Mouse (Mus musculus) liver, postnatal 0 days (tissue): ENCODE measurements around the gene Wdr91. TPM values are rescaled to one million over a fixed set of nuclear protein-coding genes. Genes with fewer than 3 reads are reported as not detected.

Experiments
- ATAC-seq: fragments of 200-750 bp; cut with Nextera tagmentation; 2 replicates; pipeline ENCODE4 v1.8.0; 2017; ENCODE audit warnings: mild to moderate bottlenecking, moderate library complexity
- DNase-seq: peaks from one replicate; pipeline ENCODE4 v3.0.0-alpha.2; 2016
- H3K27ac ChIP-seq: fragments of 300-500 bp; sonication (generic); 2 replicates; pipeline ENCODE4 v1.5.1; 2014; ENCODE audit warnings: antibody characterized with exemption, moderate library complexity, mild to moderate bottlenecking, low read depth
- H3K27me3 ChIP-seq: fragments of 300-500 bp; sonication (generic); 2 replicates; pipeline ENCODE4 v1.6.1; 2014; ENCODE audit warnings: low read length, control low read depth, mixed read lengths; ENCODE audit not compliant: insufficient read depth
- H3K36me3 ChIP-seq: fragments of 300-500 bp; sonication (generic); replicated peaks from 2 replicates; pipeline ENCODE4 v1.6.1; 2014; ENCODE audit warnings: mild to moderate bottlenecking, control low read depth, low read length, moderate library complexity, mixed read lengths; ENCODE audit not compliant: insufficient read depth
- H3K4me1 ChIP-seq: fragments of 300-500 bp; sonication (generic); 2 replicates; pipeline ENCODE4 v1.6.1; 2014; ENCODE audit warnings: antibody characterized with exemption, mild to moderate bottlenecking, control low read depth; ENCODE audit not compliant: insufficient read depth
- H3K4me2 ChIP-seq: fragments of 300-500 bp; sonication (generic); 2 replicates; pipeline ENCODE4 v1.6.1; 2014; ENCODE audit warnings: low read depth, mild to moderate bottlenecking, low read length, moderate library complexity, mixed read lengths
- H3K4me3 ChIP-seq: fragments of 300-500 bp; sonication (generic); 2 replicates; pipeline ENCODE4 v1.5.1; 2014; ENCODE audit warnings: low read depth, low read length
- H3K9ac ChIP-seq: fragments of 300-500 bp; sonication (generic); replicated peaks from 2 replicates; pipeline ENCODE4 v1.6.1; 2014; ENCODE audit warnings: mild to moderate bottlenecking, moderate library complexity
- H3K9me3 ChIP-seq: fragments of 300-500 bp; sonication (generic); 2 replicates; pipeline ENCODE4 v1.6.1; 2016; ENCODE audit warnings: mild to moderate bottlenecking, control low read depth, low read length, mixed read lengths
- CTCF ChIP-seq: sonication (generic); IDR thresholded peaks from 2 replicates; pipeline ENCODE4 v1.5.1; 2016; ENCODE audit warnings: antibody characterized with exemption, low read depth
- EP300 ChIP-seq: IDR thresholded peaks from 2 replicates; pipeline ENCODE4 v1.6.1; 2016; ENCODE audit warnings: antibody characterized with exemption, low read depth, mild to moderate bottlenecking
- WGBS: fragments of 180-500 bp; shearing (Covaris S2); extraction: QIAGEN DNeasy Blood & Tissue Kit; methylation state at CpG from one replicate; pipeline ENCODE4 v1.1.7; 2014; ENCODE audit not compliant: insufficient replicate concordance; 5-methylcytosine and 5-hydroxymethylcytosine counted together
- polyA plus RNA-seq: library from polyadenylated mRNA; unstranded; fragments of >200 nt; fragmentation: Nextera tagmentation; extraction: Ambion mirVana; gene quantifications from 2 replicates; pipeline ENCODE4 v1.2.1, GENCODE M21; 2015

Wdr91 gene
- polyA plus RNA-seq, 1 experiment from 2014 or later, result 5.7 TPM

DNA sequence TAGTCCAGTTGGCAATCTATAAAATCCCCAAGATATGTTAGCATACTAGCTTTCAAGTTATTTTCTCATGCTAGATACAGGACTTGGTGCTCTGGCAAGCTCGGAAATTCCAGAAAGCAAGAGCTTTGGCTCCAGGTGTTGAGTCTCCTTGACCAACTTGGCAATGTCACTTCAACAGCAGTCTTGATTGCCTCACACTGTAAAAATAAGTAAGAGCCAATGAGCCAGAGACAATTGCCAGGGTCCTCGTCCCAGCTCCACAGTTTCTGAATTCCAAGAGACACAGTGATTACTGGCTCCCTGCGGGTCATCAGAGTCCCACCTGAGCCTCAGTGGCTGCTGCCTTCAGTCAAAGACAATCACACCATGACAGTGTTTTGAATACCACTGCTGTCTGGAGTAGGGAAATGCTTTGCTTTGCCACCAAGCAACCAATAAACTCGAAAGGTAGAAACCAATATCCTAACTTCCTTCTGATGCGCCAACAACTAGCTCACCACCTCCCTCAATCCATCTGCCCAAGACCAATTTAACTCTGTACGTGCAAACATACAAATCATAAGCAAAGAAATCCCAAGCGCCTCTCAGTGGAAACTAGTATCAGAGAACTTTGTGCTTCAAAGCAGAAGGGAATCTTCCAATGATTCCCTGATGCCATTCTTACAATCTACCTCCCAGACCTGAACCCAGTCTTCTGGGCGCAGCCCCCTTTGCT lies 888 bp downstream of the Wdr91 start:
- TF ChIP-seq CTCF (no peak), EP300 (no peak)
- no peak for DNase-seq
- peak overlapping the region; percentile 55 for H3K27ac ChIP-seq
- peak overlapping the region; percentile 75 for H3K4me2 ChIP-seq
- 44% methylated on average over 8 of the region's 8 CpGs for WGBS
- H3K9me3 ChIP-seq, result no peaks in the 10 kb centered on the region
- peaks cover 32% of the 10 kb centered on the region for H3K36me3 ChIP-seq
- H3K4me3 ChIP-seq, result peak overlapping the region; percentile 68
- peak overlapping the region; percentile 71 for H3K9ac ChIP-seq
- no peaks in the 10 kb centered on the region for H3K27me3 ChIP-seq
- H3K4me1 ChIP-seq, result peaks cover 34% of the 10 kb centered on the region
- no peak for ATAC-seq

DNA sequence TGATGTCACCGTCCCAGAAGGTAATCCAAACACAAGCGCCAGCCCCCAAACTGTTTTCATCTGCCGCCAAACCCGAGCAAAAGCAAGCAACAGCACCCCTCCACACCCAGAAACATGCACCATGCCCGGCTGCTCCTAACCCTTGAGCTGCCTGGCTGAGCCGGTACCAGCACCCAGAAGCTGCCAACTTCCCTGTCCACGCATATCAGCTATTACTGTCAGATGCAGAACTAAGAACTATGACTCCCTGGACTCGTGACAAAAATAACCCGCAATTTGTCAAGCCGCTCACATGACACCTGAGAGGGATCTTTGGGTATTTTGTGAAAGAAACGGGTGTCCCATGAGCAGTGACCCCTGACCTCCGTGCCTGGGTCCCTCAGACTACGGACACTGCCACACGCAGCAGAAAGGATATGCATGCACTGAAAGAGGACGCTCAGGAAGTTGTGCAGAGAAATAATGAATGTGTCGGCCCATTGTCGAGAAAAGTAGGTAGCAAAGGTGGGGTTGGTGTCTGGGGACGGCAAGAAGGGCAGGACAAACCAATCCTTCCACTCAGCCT lies 2.9 kb downstream of the Wdr91 start:
- DNase-seq, result peak; percentile 37
- Histone ChIP-seq H3K4me3 (peak overlapping the region; percentile 3; the same call in 1 of the 2 replicates), H3K9me3 (no peaks in the 10 kb centered on the region), H3K9ac (0 out of 2 replicates have a peak overlapping the region, but pooled peaks have one; percentile 28), H3K27ac (peak overlapping the region; percentile 87), H3K4me1 (peaks cover 37% of the 10 kb centered on the region), H3K27me3 (no peaks in the 10 kb centered on the region), H3K4me2 (peak overlapping the region; percentile 58), H3K36me3 (peaks cover 47% of the 10 kb centered on the region)
- 71% methylated on average over 18 of the region's 18 CpGs for WGBS
- 0 out of 2 replicates have a peak, but pooled peaks have one; percentile 12 for ATAC-seq
- TF ChIP-seq CTCF (no peak), EP300 (no peak)

DNA sequence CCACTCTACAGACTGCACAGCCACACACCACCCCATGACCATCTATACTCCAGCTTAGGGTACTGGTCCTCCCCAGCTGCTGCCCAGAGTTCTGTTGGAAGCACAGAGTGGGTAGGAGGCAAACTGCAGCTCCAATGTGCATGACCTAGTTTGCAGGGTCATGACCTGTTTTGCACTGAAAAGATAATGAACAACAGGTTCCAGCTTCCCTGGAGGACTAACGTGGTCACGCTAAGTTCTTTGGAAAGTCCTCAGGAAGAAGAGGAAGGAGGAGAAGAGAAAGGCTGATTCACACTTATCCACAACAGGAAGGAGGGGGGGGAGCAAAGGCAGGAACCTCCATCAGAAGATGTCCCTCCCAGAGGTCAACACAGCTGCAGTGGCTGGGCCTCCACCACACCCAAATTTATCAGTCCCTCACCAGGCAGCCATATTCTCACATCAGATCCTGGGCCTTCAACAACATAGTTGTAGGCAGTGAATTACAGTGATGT lies 3.5 kb downstream of the Wdr91 start:
- Histone ChIP-seq H3K4me1 (peaks cover 41% of the 10 kb centered on the region), H3K9ac (0 out of 2 replicates have a peak overlapping the region, but pooled peaks have one; percentile 28), H3K4me3 (no peak overlapping the region), H3K27me3 (no peaks in the 10 kb centered on the region), H3K9me3 (no peaks in the 10 kb centered on the region), H3K27ac (peak overlapping the region; percentile 87), H3K36me3 (peaks cover 52% of the 10 kb centered on the region), H3K4me2 (peak overlapping the region; percentile 58)
- peak; percentile 75 for TF ChIP-seq EP300
- no peak for TF ChIP-seq CTCF
- DNase-seq, result peak; percentile 64
- WGBS, result 24% methylated on average over 2 of the region's 2 CpGs
- ATAC-seq, result peak; percentile 68

DNA sequence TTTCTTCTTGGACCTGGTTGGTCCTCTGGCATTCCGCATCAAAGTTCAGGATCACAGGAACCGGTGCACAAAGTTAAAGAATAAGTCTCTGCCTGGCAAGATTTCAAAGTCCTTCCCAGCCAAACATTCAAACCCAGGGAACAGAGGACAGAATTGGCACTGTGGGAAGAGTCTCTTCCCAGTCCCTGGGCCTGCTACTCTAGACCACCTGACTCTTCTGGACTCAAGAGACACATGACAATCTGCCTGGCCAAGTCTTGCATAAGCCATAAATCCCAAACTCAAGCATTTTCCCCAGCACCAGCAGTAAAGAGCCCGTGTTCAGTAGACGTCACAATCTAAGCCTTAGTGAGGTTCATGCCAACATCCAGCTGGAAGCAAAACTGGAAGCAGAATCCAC lies 4.0 kb downstream of the Wdr91 start:
- 82% methylated on average over 4 of the region's 4 CpGs for WGBS
- no peak for DNase-seq

DNA sequence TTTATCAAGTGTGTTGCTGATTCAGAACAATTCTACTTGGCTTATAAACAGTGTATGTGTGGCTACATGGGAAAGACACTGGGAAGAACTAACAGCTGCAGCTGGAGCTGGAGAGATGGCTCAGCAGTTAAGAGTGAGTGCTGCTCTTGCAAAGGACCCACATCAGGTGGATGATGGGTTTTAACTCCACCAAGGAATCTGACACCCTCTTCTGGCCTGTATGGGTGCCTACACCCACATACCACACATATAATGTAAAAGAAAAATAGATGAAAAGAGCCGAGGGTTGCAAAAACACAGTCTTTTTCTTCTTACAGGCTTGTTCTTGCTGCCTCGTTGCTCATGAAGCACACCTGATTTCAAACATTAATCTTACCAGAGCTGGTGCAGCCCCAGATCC lies 4.6 kb downstream of the Wdr91 start:
- Histone ChIP-seq H3K9ac (no peak overlapping the region), H3K27me3 (no peaks in the 10 kb centered on the region), H3K4me3 (no peak overlapping the region), H3K4me2 (no peak overlapping the region), H3K36me3 (peaks cover 62% of the 10 kb centered on the region), H3K9me3 (no peaks in the 10 kb centered on the region), H3K4me1 (peaks cover 48% of the 10 kb centered on the region), H3K27ac (no peak overlapping the region)
- DNase-seq, result no peak
- WGBS, result 72% methylated on average over 2 of the region's 2 CpGs
- no peak for ATAC-seq
- TF ChIP-seq CTCF (peak; percentile 46), EP300 (no peak)

More for the DNA sequence above, 4.0 kb downstream of the Wdr91 start:
- ATAC-seq, result no peak
- Histone ChIP-seq H3K9ac (no peak overlapping the region), H3K4me2 (peak overlapping the region; percentile 58), H3K4me1 (peaks cover 47% of the 10 kb centered on the region), H3K4me3 (no peak overlapping the region), H3K36me3 (peaks cover 57% of the 10 kb centered on the region), H3K27me3 (no peaks in the 10 kb centered on the region), H3K9me3 (no peaks in the 10 kb centered on the region), H3K27ac (peak overlapping the region; percentile 87)
- TF ChIP-seq CTCF (no peak), EP300 (no peak)

DNA sequence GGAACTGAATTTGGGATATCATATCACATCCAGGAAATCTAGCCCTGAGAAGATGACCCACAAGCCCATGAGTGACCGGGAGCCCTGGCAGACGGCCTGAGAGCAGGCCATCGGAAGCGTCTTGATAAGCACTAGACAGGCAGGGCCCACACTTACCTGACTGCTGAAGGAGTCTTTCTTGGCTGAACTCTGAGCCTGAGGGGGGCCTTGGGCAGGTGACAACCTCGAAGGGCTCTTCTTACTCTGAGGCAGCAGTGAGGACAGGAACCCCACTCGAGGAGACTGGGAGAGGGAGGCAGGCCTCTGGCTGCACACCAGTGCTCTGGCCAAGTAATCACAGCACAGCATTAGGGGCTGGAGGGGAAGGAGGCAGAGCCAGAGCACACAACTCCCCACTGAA lies 6.3 kb downstream of the Wdr91 start:
- peaks cover 64% of the 10 kb centered on the region for H3K36me3 ChIP-seq
- no peak overlapping the region for H3K27ac ChIP-seq
- 83% methylated on average over 6 of the region's 6 CpGs for WGBS
- no peaks in the 10 kb centered on the region for H3K9me3 ChIP-seq
- no peak overlapping the region for H3K9ac ChIP-seq
- no peak for DNase-seq
- no peak for ATAC-seq
- no peak overlapping the region for H3K4me3 ChIP-seq
- peaks cover 47% of the 10 kb centered on the region for H3K4me1 ChIP-seq
- no peak overlapping the region for H3K4me2 ChIP-seq
- H3K27me3 ChIP-seq, result no peaks in the 10 kb centered on the region
- TF ChIP-seq CTCF (no peak), EP300 (no peak)
